Mouse (Mus musculus) ZHBTc4 (cell line): Measurements from ENCODE around the gene Olfr1224-ps1.
"Not testable (repeated sequence)": the region's sequence is repeated elsewhere in the genome, so short reads cannot be mapped to it uniquely, and the experiment has no call there.

Source experiments
- DNase-seq: peaks from one replicate; pipeline ENCODE4 v3.0.0-alpha.2; 2011; ENCODE audit warnings: low read depth, low spot score

Olfr1224-ps1 gene

GRCm38 (mm10) chr2:89163991-89164390 is at the start of gene Olfr1224-ps1:
Gene Olfr1224-ps1 (minus strand): TSS chr2:89164091.
- DNase-seq, result not testable (repeated sequence)

- DNase-seq, result no peak
These were observed 36.1 kb upstream of the Olfr1224-ps1 start, which contains the start of gene Olfr1226 for GRCm38 (mm10) chr2:89199948-89200347. Gene Olfr1226 (minus strand): TSS chr2:89200048.

GRCm38 (mm10) chr2:89196325-89196982 is 32.6 kb upstream of the Olfr1224-ps1 start:
- no peak for DNase-seq

- no peak for DNase-seq
These were observed 10.7 kb upstream of the Olfr1224-ps1 start, which contains the start of gene Olfr1225 for GRCm38 (mm10) chr2:89174569-89174968. Gene Olfr1225 (minus strand): TSS chr2:89174669.

GRCm38 (mm10) chr2:89164711-89165110 is 820 bp upstream of the Olfr1224-ps1 start:
- not testable (repeated sequence) for DNase-seq

- DNase-seq, result no peak
These were observed 12.4 kb downstream of the Olfr1224-ps1 start, which contains the start of gene Olfr1223 for GRCm38 (mm10) chr2:89151460-89151859. Gene Olfr1223 (minus strand): TSS chr2:89151560.

GRCm38 (mm10) chr2:89132954-89133353 is 30.9 kb downstream of the Olfr1224-ps1 start, which contains the start of gene Olfr1222:
Gene Olfr1222 (minus strand): TSS chr2:89133054.
- DNase-seq, result no peak

GRCm38 (mm10) chr2:89117183-89117582 is 46.7 kb downstream of the Olfr1224-ps1 start, which contains the start of gene Olfr1221:
Gene Olfr1221 (minus strand): TSS chr2:89117283.
- no peak for DNase-seq

GRCm38 (mm10) chr2:89106735-89107134 is 57.2 kb downstream of the Olfr1224-ps1 start, which contains the start of gene Olfr1220:
Gene Olfr1220 (minus strand): TSS chr2:89106835.
- no peak for DNase-seq

GRCm38 (mm10) chr2:89105651-89106050 is 58.2 kb downstream of the Olfr1224-ps1 start:
- no peak for DNase-seq
